Mouse (Mus musculus) embryonic fibroblast, embryonic 13.5 days (primary cell): Measurements from ENCODE around the gene Itsn1.
A peak's percentile ranks its signal among the peaks of the same experiment; 100 is the strongest.

Experiments
- CTCF ChIP-seq: IDR thresholded peaks from 2 replicates; pipeline ENCODE4 v1.5.1; 2011; ENCODE audit warnings: mild to moderate bottlenecking, control low read depth, low read length, moderate library complexity, borderline replicate concordance; ENCODE audit not compliant: insufficient read depth
- POLR2A ChIP-seq: IDR thresholded peaks from 2 replicates; pipeline ENCODE4 v1.6.1; 2011; ENCODE audit warnings: low read depth, mild to moderate bottlenecking, control low read depth, low read length, moderate library complexity

GRCm38 (mm10) chr16:91724247-91724646, 4.8 kb upstream of the Itsn1 start:
- peak; percentile 58; the same call in 1 of the 2 replicates for TF ChIP-seq CTCF
- no peak for TF ChIP-seq POLR2A
